Mouse (Mus musculus) embryonic facial prominence, embryonic 15.5 days (tissue): ENCODE measurements around the gene B4galnt1. TPM values are rescaled to one million over a fixed set of nuclear protein-coding genes. Genes with fewer than 3 reads are reported as not detected.

Experiments used
- ATAC-seq: fragments of 200-750 bp; cut with Nextera tagmentation; 2 replicates; pipeline ENCODE4 v1.8.0; 2017; ENCODE audit warnings: low read depth, moderate TSS enrichment; ENCODE audit not compliant: insufficient number of reproducible peaks, low FRiP score, low TSS enrichment
- H3K27ac ChIP-seq: fragments of 300-500 bp; sonication (generic); replicated peaks from 2 replicates; pipeline ENCODE4 v1.5.1; 2015; ENCODE audit warnings: mild to moderate bottlenecking, inconsistent platforms
- H3K27me3 ChIP-seq: fragments of 300-500 bp; sonication (generic); 2 replicates; pipeline ENCODE4 v1.6.1; 2015; ENCODE audit warnings: inconsistent platforms
- H3K36me3 ChIP-seq: fragments of 300-500 bp; sonication (generic); 2 replicates; pipeline ENCODE4 v1.6.1; 2015; ENCODE audit warnings: mild to moderate bottlenecking, inconsistent platforms
- H3K4me1 ChIP-seq: fragments of 300-500 bp; sonication (generic); 2 replicates; pipeline ENCODE4 v1.6.1; 2015; ENCODE audit warnings: inconsistent platforms
- H3K4me2 ChIP-seq: fragments of 300-500 bp; sonication (generic); replicated peaks from 2 replicates; pipeline ENCODE4 v1.6.1; 2015; ENCODE audit warnings: mild to moderate bottlenecking, inconsistent platforms
- H3K4me3 ChIP-seq: fragments of 300-500 bp; sonication (generic); replicated peaks from 2 replicates; pipeline ENCODE4 v1.5.1; 2015; ENCODE audit warnings: mild to moderate bottlenecking, inconsistent platforms
- H3K9ac ChIP-seq: fragments of 300-500 bp; sonication (generic); 2 replicates; pipeline ENCODE4 v1.6.1; 2015; ENCODE audit warnings: inconsistent platforms
- H3K9me3 ChIP-seq: fragments of 300-500 bp; sonication (generic); replicated peaks from 2 replicates; pipeline ENCODE4 v1.6.1; 2016; ENCODE audit warnings: inconsistent platforms
- WGBS: fragments of 180-500 bp; shearing (Covaris S2); methylation state at CpG from one replicate; pipeline ENCODE4 v1.1.7; 2015; 5-methylcytosine and 5-hydroxymethylcytosine counted together
- polyA plus RNA-seq: library from polyadenylated mRNA; unstranded; fragments of >200 nt; fragmentation: Nextera tagmentation; extraction: Ambion mirVana; gene quantifications from 2 replicates; pipeline ENCODE4 v1.2.1, GENCODE M21; 2015

B4galnt1 gene
- polyA plus RNA-seq: 11.0 and 12.7 TPM in 2 replicates

GRCm38 (mm10) chr10:127164631-127165353 lies at the start of gene B4galnt1:
Gene B4galnt1 (plus strand): TSS chr10:127165225.
- peak; percentile 86 for ATAC-seq
- no peaks in the 10 kb centered on the region for H3K36me3 ChIP-seq
- H3K27ac ChIP-seq: no peak within 1 kb of the TSS; the same call in 1 of the 2 replicates
- H3K4me2 ChIP-seq: peak within 1 kb of the TSS; percentile 100
- H3K4me3 ChIP-seq: peak within 1 kb of the TSS; percentile 62
- H3K27me3 ChIP-seq: peaks cover 40% of the 10 kb centered on the region
- H3K9me3 ChIP-seq: no peaks in the 10 kb centered on the region
- 2% methylated on average over 52 of the region's 52 CpGs for WGBS
- peaks cover 19% of the 10 kb centered on the region for H3K4me1 ChIP-seq
- peak within 1 kb of the TSS; percentile 47 for H3K9ac ChIP-seq

GRCm38 (mm10) chr10:127118470-127118869 lies 46.6 kb upstream of the B4galnt1 start:
- peaks cover 25% of the 10 kb centered on the region for H3K4me1 ChIP-seq
- WGBS: 92% methylated on average over 11 of the region's 11 CpGs
- no peak overlapping the region for H3K4me3 ChIP-seq
- no peaks in the 10 kb centered on the region for H3K9me3 ChIP-seq
- H3K4me2 ChIP-seq: no peak overlapping the region
- no peak for ATAC-seq
- H3K36me3 ChIP-seq: peaks cover 42% of the 10 kb centered on the region
- H3K9ac ChIP-seq: no peak overlapping the region
- H3K27me3 ChIP-seq: no peaks in the 10 kb centered on the region
- H3K27ac ChIP-seq: no peak overlapping the region

- 88% methylated on average over 10 of the region's 10 CpGs for WGBS
- Histone ChIP-seq H3K9ac (no peak overlapping the region), H3K36me3 (peaks cover 42% of the 10 kb centered on the region)
Measured at GRCm38 (mm10) chr10:127119229-127119628, 45.8 kb upstream of the B4galnt1 start.

GRCm38 (mm10) chr10:127120301-127121065 lies 44.5 kb upstream of the B4galnt1 start:
- Histone ChIP-seq H3K9ac (peak overlapping the region; percentile 68), H3K4me2 (peak overlapping the region; percentile 97), H3K27ac (no peak overlapping the region), H3K36me3 (peaks cover 38% of the 10 kb centered on the region), H3K4me1 (peaks cover 26% of the 10 kb centered on the region), H3K9me3 (no peaks in the 10 kb centered on the region), H3K27me3 (no peaks in the 10 kb centered on the region), H3K4me3 (peak overlapping the region; percentile 88)
- whole genome bisulfite sequencing: 3% methylated on average over 34 of the region's 34 CpGs
- ATAC-seq: peak; percentile 1; the same call in 1 of the 2 replicates

More at GRCm38 (mm10) chr10:127119229-127119628, 45.8 kb upstream of the B4galnt1 start:
- no peak for ATAC-seq
- Histone ChIP-seq H3K4me3 (no peak overlapping the region), H3K4me2 (no peak overlapping the region), H3K27me3 (no peaks in the 10 kb centered on the region), H3K27ac (no peak overlapping the region), H3K9me3 (no peaks in the 10 kb centered on the region), H3K4me1 (peaks cover 26% of the 10 kb centered on the region)

- Histone ChIP-seq H3K9ac (peak within 1 kb of the TSS; percentile 68), H3K4me1 (peaks cover 26% of the 10 kb centered on the region), H3K27ac (no peak within 1 kb of the TSS), H3K9me3 (no peaks in the 10 kb centered on the region), H3K4me2 (peak within 1 kb of the TSS; percentile 97), H3K4me3 (peak within 1 kb of the TSS; percentile 88), H3K36me3 (peaks cover 32% of the 10 kb centered on the region), H3K27me3 (no peaks in the 10 kb centered on the region)
- under 1% methylated on average over 19 of the region's 19 CpGs for WGBS
- ATAC-seq: peak; percentile 95
Measured at GRCm38 (mm10) chr10:127121066-127121477, 44.0 kb upstream of the B4galnt1 start, which contains the start of gene Os9. Gene Os9 (minus strand): TSS chr10:127121131.

GRCm38 (mm10) chr10:127122018-127122417 lies 43.0 kb upstream of the B4galnt1 start:
- no peak overlapping the region for H3K27ac ChIP-seq
- no peak overlapping the region for H3K4me2 ChIP-seq
- H3K9me3 ChIP-seq: no peaks in the 10 kb centered on the region
- H3K27me3 ChIP-seq: no peaks in the 10 kb centered on the region
- no peak overlapping the region for H3K4me3 ChIP-seq
- no peak for ATAC-seq
- WGBS: 74% methylated on average over 3 of the region's 3 CpGs
- H3K9ac ChIP-seq: no peak overlapping the region
- H3K4me1 ChIP-seq: peaks cover 26% of the 10 kb centered on the region
- peaks cover 23% of the 10 kb centered on the region for H3K36me3 ChIP-seq

GRCm38 (mm10) chr10:127122784-127123435 lies 42.1 kb upstream of the B4galnt1 start:
- WGBS: 14% methylated on average over 13 of the region's 13 CpGs
- Histone ChIP-seq H3K4me3 (peak overlapping the region; percentile 28), H3K27me3 (no peaks in the 10 kb centered on the region), H3K4me2 (peak overlapping the region; percentile 48), H3K9ac (no peak overlapping the region), H3K36me3 (peaks cover 14% of the 10 kb centered on the region; the same call in 1 of the 2 replicates), H3K4me1 (peaks cover 26% of the 10 kb centered on the region), H3K9me3 (no peaks in the 10 kb centered on the region), H3K27ac (0 out of 2 replicates have a peak overlapping the region, but pooled peaks have one; percentile 19)
- no peak for ATAC-seq

- H3K9ac ChIP-seq: no peak overlapping the region
- no peak overlapping the region for H3K27ac ChIP-seq
Measured at GRCm38 (mm10) chr10:127123436-127123805, 41.6 kb upstream of the B4galnt1 start.

GRCm38 (mm10) chr10:127125210-127126001 lies 39.6 kb upstream of the B4galnt1 start:
- H3K9ac ChIP-seq: no peak overlapping the region

More at GRCm38 (mm10) chr10:127123436-127123805, 41.6 kb upstream of the B4galnt1 start:
- H3K9me3 ChIP-seq: no peaks in the 10 kb centered on the region
- WGBS: 7% methylated on average over 4 of the region's 4 CpGs
- H3K4me3 ChIP-seq: peak overlapping the region; percentile 28
- ATAC-seq: no peak
- H3K4me2 ChIP-seq: peak overlapping the region; percentile 48
- peaks cover 26% of the 10 kb centered on the region for H3K4me1 ChIP-seq
- H3K36me3 ChIP-seq: peaks cover 9% of the 10 kb centered on the region; the same call in 1 of the 2 replicates
- no peaks in the 10 kb centered on the region for H3K27me3 ChIP-seq

GRCm38 (mm10) chr10:127126579-127126978 lies 38.4 kb upstream of the B4galnt1 start:
- no peak overlapping the region for H3K27ac ChIP-seq
- H3K4me2 ChIP-seq: no peak overlapping the region
- H3K27me3 ChIP-seq: no peaks in the 10 kb centered on the region
- WGBS: 69% methylated on average over 5 of the region's 5 CpGs
- no peak for ATAC-seq
- H3K9me3 ChIP-seq: no peaks in the 10 kb centered on the region
- H3K4me3 ChIP-seq: no peak overlapping the region
- peaks cover 12% of the 10 kb centered on the region for H3K4me1 ChIP-seq
- no peaks in the 10 kb centered on the region for H3K36me3 ChIP-seq
- H3K9ac ChIP-seq: no peak overlapping the region

More at GRCm38 (mm10) chr10:127125210-127126001, 39.6 kb upstream of the B4galnt1 start:
- Histone ChIP-seq H3K4me3 (no peak overlapping the region), H3K27ac (no peak overlapping the region), H3K4me2 (no peak overlapping the region), H3K9me3 (no peaks in the 10 kb centered on the region), H3K36me3 (no peaks in the 10 kb centered on the region), H3K4me1 (peaks cover 17% of the 10 kb centered on the region), H3K27me3 (no peaks in the 10 kb centered on the region)
- WGBS: 67% methylated on average over 9 of the region's 9 CpGs
- no peak for ATAC-seq
